Mouse (Mus musculus) WW6 (cell line): ENCODE results near the gene Zranb3.

Experiments used
- DNase-seq: peaks from one replicate; pipeline ENCODE4 v3.0.0-alpha.2; 2013; ENCODE audit warnings: low read depth, low spot score

Gene Zranb3

GRCm38 (mm10) chr1:127945696-127946575, 156.9 kb downstream of the Zranb3 start:
- no peak for DNase-seq

GRCm38 (mm10) chr1:127943516-127943915, 159.3 kb downstream of the Zranb3 start:
- DNase-seq, result no peak

- DNase-seq, result no peak
These were observed 160.6 kb downstream of the Zranb3 start for GRCm38 (mm10) chr1:127942231-127942630.

GRCm38 (mm10) chr1:127937277-127937676, 165.6 kb downstream of the Zranb3 start:
- DNase-seq, result no peak

GRCm38 (mm10) chr1:127934322-127934721, 168.5 kb downstream of the Zranb3 start:
- DNase-seq, result no peak

GRCm38 (mm10) chr1:127933405-127933804, 169.4 kb downstream of the Zranb3 start:
- DNase-seq, result no peak

GRCm38 (mm10) chr1:127915802-127916201, 187.0 kb downstream of the Zranb3 start:
- DNase-seq, result no peak

GRCm38 (mm10) chr1:127915316-127915715, 187.5 kb downstream of the Zranb3 start:
- DNase-seq, result no peak

GRCm38 (mm10) chr1:127913116-127913515, 189.7 kb downstream of the Zranb3 start:
- DNase-seq, result no peak

GRCm38 (mm10) chr1:127904774-127905385, 198.0 kb downstream of the Zranb3 start:
- DNase-seq, result peak; percentile 9
